Mouse (Mus musculus): ENCODE data around the gene Pitpna.

- TF ChIP-seq CTCF (IDR thresholded peaks at IDR 0.05; ENCODE audit: extremely low read depth, insufficient read depth, low read length) = no peak
- no peak for TF ChIP-seq POLR2A (IDR thresholded peaks at IDR 0.05; ENCODE audit: extremely low read depth, insufficient read depth, low read length)
These were observed 41.8 kb upstream of the Pitpna start for GRCm38 (mm10) chr11:75546057-75546456.

All from cortical plate, adult 2 months (tissue).